Mouse (Mus musculus) spleen, postnatal 14 days (tissue): Measurements from ENCODE around the gene Dpp6.

Source experiments
- DNase-seq, 2 experiments: peaks; one replicate each; pipeline ENCODE4 v3.0.0; 2021 to 2022; ENCODE audit warnings: low spot score in 2 of 2

The Dpp6 gene

GRCm38 (mm10) chr5:27380656-27381385, 563.8 kb downstream of the Dpp6 start:
- DNase-seq: no peak

DNA sequence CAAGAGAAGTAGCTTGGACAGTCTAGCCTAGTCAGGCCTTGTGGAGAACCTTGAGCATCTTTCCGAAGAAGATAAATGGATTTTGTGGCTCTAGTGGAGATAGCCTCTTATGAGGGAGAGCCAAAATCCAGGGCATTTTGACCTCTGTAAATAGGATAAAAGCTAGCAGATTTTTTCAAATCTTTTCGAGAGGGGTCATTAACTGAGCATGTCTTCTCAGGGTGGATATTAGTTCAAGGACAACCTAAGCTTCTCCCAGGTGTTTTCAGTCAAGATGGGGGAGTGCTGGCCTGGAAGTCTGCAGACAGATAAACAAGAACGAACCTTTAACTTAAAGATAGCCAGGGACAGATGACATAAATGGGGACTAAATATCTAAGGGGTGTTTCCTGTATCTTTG, 581.4 kb downstream of the Dpp6 start:
- DNase-seq: no peak

GRCm38 (mm10) chr5:27399111-27399510, 582.1 kb downstream of the Dpp6 start:
- no peak for DNase-seq

GRCm38 (mm10) chr5:27402616-27403015, 585.6 kb downstream of the Dpp6 start:
- no peak for DNase-seq

GRCm38 (mm10) chr5:27408854-27409253, 591.9 kb downstream of the Dpp6 start:
- DNase-seq: no peak

- no peak for DNase-seq
Measured at GRCm38 (mm10) chr5:27413023-27413422, 596.0 kb downstream of the Dpp6 start.

DNA sequence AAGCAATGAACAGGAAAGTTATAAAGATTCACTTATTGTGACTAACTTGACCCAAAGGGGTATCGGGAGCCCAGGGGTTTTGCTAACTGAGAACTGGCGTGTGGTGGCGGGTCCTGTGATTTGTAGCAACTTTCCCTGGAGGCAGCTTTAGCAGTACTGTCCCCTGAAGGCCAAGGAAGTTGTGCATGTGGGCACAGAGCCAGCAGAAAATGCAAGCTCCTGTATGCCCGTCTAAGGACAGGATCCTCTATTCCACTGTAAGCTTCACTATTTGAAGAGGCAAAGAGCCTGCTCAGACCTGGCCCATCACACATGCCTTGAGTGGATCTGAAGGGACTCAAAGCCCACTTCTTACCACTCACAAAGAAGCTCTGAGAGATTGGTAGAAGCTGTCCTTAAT, 598.5 kb downstream of the Dpp6 start:
- DNase-seq: no peak

- no peak for DNase-seq
Measured at GRCm38 (mm10) chr5:27416571-27416970, 599.6 kb downstream of the Dpp6 start.

GRCm38 (mm10) chr5:27417398-27417797, 600.4 kb downstream of the Dpp6 start:
- no peak for DNase-seq

DNA sequence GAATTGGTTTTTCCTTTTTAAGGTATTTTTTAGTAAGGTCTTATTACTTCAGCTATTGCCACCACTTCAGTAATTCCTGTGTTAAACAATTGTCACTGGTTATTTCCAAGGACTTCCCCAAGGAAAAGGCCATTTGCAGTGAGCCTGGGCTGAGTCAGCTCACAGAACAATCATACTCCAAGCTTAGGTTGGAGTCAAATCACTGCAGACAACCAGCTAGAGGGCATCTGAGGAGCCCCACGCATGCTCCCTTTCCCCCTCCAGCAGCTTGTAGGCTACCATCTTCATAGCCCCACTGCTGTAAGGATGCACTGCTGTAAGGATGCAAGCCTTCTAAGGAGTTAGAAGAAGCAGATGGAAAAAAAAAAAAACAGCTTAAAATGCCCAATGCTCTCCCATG, 601.9 kb downstream of the Dpp6 start:
- DNase-seq: no peak

- DNase-seq: no peak
Measured at GRCm38 (mm10) chr5:27421090-27421635, 604.2 kb downstream of the Dpp6 start.

- no peak for DNase-seq
Measured at GRCm38 (mm10) chr5:27423766-27424165, 606.8 kb downstream of the Dpp6 start.

DNA sequence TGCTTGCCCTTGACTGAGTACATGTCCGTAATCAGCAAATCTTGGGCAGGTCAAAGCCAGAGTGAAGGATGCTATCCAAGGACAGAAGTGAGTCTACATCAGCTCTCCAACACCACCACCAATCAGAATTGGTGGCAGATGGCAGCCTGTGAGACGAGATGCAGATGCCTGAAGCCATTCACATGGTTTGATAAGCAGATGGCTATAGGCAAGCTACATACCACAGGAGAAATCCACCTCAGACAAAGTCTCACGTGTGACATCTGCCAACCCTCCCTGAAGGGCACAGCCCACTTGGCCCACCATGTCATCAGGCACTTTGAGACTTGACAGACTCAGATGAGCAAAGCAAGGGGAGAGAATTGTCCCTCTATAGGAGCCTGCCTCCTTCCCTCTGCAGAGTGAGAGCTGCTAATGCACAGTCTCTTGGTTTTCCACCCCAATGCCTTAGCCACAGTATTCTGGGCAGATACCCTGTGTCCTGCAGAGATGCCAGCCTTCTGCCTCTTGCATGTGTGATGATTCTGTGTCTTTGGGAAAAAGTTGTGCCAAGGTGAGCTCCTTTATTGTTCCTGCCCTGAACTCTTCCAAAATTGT, 607.6 kb downstream of the Dpp6 start:
- no peak for DNase-seq

DNA sequence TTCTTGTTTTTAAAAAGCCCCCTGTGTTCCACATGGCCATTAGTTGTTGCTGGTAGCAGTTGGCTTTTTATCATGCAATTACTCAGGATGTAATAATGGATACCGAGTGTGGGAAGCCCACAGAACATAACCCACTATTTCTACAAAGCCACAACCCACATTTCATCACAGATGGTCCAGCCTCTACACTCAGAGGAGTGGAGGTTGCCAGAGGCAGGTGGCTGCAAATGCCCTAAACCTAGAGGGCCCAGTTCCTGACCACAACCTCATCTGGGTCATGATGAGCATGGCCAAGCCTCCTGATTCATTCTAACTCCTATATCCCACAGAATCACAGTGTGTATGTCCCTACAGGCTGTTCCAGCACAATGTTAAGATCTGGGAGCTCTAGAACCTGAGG, 609.2 kb downstream of the Dpp6 start:
- DNase-seq: no peak

DNA sequence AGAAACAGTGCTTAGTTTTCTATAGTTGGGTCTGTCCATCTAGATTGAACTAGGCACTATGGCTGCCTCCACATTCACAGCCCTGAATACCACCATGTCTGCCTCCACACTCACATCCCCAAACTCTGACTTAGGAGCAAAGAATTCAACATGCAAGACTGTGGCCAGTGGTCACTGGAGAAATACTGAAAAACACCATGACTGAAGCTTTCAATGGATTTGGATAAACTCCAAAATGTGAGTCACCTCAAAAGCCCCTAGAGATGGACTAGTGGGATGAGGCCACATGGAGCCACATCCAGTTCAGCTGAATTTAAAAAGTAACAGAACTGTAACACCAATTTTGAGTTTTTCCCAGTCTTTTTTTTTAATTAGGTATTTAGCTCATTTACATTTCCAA, 616.6 kb downstream of the Dpp6 start:
- no peak for DNase-seq

DNA sequence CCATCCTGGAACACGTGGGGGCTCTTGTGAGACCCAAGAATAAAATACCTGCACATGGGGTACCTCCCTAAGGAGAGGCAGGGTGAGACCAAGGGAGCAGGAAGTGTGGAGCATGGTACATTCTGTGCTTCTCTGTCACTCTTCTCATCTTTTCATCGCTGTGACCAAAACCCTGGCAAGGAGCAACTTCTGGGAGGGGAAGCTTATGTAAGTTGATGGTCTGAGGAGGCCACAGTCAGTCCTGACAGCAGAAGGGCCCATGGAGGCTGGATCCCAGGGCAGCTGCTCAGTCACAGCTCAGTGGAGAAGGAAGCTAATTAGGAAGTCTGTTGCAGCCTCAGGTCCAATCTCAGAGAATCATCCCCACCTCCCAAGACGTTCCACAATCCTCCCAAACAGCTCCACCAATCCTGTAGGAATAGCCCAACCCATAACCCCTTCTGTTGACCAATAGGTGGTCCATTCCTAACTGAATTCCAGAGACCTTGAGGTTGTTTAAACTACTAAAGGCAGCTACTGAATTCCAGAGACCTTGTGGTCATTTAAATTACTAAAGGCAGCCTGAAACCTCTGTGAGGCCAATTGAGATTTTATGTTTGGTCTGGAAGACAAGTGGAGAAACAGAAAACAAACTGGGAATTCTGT, 636.3 kb downstream of the Dpp6 start:
- DNase-seq: no peak

DNA sequence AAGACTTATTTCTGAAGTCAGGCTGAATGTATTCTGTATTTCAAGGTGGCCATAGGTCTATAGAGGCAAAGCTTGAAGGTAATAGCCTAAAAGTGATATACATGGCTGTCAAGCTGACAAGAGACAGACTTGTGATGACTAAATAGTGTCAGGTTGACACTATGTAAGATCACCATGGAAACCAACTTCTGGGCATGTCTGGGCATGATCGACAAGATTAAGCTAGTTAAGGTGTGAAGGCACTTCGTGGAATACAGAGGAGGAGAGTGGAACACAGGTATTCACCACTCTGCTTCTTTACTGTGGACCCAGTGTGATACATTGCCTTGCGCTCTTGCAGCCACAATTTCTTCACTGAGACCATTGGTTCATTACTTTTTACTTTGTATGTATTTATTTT, 637.4 kb downstream of the Dpp6 start:
- no peak for DNase-seq

DNA sequence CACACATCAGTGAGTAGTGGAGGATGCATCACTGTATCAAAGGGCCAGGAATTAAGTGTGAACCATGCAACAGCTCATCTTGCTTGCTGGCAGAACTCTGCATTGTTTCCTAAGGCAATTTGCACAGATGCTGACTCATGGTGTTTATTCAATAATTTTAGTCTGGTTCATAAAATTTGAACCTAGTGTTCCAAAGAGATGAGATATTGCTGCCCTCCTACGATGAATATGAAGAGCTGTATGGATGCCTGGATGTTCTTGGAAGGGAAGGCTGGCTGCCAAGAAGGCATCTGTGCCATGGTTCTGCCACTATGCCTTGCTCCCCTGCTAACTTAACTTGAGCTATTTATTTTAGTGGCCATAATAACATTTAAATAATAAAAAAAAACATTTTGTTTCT, 640.0 kb downstream of the Dpp6 start:
- no peak for DNase-seq

DNA sequence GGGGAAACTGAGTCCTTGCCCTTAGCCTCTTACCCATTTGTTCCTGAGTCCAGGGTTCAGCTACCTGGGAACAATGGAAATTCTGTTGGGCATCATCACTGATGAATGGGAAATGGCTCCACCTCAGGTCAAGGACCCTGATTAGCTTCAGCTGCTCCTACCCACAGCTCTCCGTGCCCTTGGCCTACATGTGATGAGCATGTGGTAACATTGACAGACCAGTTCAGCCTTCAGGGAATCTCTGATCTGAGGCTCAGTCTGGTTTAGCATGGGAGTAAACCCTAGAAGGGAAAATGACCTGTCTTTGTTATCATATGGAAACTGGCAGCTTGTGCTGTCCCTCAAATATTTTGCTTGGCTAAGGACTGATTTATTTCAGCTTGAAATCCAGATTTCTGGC, 640.7 kb downstream of the Dpp6 start:
- DNase-seq: no peak

DNA sequence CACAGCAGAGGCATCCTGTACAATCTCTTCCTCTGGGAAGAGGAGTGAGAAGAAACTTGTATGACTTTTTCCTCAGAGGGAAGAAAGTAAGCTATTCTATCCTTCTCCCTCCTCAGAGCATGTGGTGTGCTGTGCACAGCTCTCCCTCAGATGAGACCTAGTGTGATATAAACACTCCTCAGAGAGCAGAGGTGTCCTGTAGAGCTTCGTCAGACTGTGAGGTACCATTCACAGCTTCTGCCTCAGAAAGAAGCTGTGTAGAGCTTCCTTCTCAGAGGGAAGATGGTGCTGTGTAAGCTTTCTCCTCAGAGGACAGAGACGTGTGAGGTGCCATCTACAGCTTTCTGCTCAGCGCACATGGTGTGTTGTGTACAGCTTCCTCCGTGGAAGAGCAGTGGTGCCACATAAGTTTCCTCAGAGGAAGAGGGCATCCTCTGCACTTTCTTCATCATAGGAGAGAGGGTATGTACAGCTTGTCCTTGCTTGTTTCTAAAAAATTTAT, 658.0 kb downstream of the Dpp6 start:
- no peak for DNase-seq

DNA sequence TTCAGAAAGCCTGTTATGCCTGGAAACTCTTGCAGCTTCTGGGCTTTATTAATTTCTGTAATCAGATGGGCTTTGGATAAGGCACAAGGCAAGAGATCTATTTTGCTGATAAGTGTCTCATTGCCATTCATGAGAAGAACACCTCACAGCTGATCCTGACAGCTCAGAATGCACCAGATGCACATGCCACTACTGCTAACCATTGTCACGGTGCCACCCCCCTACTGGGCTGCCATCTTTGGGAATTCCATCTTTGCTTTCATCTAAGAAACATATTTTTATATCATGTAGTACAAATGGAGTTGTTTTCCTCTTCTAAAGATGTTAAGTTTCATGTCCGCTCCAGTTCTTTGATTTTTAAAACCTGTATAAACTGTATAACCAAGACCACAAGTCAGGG, 664.7 kb downstream of the Dpp6 start:
- no peak for DNase-seq

GRCm38 (mm10) chr5:27486138-27486537, 669.1 kb downstream of the Dpp6 start:
- no peak for DNase-seq

DNA sequence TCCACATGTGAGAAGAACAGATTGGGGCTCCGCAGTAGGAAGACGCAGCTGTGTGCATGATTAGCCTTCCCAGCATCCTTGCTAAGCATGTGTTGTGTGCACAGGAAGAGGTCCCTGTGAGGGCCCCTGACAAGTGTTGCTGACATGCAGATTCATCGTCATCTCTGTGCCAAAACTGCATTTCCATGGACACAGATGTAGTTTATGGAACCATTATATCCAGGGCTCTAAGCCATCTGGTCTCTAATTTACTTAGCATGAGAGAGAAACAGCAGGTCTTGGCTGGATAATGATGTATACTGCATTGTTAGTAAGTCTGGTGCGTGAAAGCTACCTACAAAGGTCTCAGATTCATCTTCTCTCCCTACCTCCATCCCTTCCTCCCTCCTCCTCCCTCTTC, 673.9 kb downstream of the Dpp6 start:
- no peak for DNase-seq
